Mouse (Mus musculus) CH12.LX (cell line): ENCODE measurements around the gene Acaa1a. TPM values are rescaled to one million over a fixed set of nuclear protein-coding genes. Genes with fewer than 3 reads are reported as not detected.

Source experiments
- DNase-seq: peaks from one replicate; pipeline ENCODE4 v3.0.0-alpha.2; 2013; ENCODE audit errors: extremely low read depth
- H3K27ac ChIP-seq: 2 replicates; pipeline ENCODE4 v1.5.1; 2012; ENCODE audit warnings: low read depth, mild to moderate bottlenecking, control low read depth, moderate library complexity; ENCODE audit not compliant: insufficient read depth
- H3K27me3 ChIP-seq: replicated peaks from 2 replicates; pipeline ENCODE3; 2012; ENCODE audit warnings: inconsistent platforms
- H3K36me3 ChIP-seq, 2 experiments: replicated peaks in 1 of 2; 2 replicates each; pipeline versions ENCODE3 to v1.6.1; 2012; ENCODE audit warnings: inconsistent platforms in 1 of 2, low read length in 1 of 2, mild to moderate bottlenecking in 1 of 2, mixed read lengths in 1 of 2, moderate library complexity in 1 of 2; ENCODE audit not compliant: control insufficient read depth in 1 of 2, insufficient read depth in 1 of 2
- H3K4me1 ChIP-seq, 2 experiments: 2 replicates each; pipeline ENCODE4 v1.6.1; 2012; ENCODE audit warnings: inconsistent platforms in 1 of 2, moderate library complexity in 1 of 2; ENCODE audit not compliant: insufficient read depth in 2 of 2, control insufficient read depth in 1 of 2
- H3K4me2 ChIP-seq: 2 replicates; pipeline ENCODE4 v1.6.1; 2012; ENCODE audit warnings: low read depth, mild to moderate bottlenecking, control low read depth; ENCODE audit not compliant: poor library complexity, insufficient read depth, severe bottlenecking
- H3K4me3 ChIP-seq, 3 experiments: fragments of 150-350 bp in 1 of 3; sonication (generic) in 1 of 3; replicated peaks in 1 of 3; 2 replicates each; pipeline versions ENCODE3 to v1.5.1; 2011 to 2012; ENCODE audit warnings: low read depth in 2 of 3, low read length in 2 of 3, mild to moderate bottlenecking in 2 of 3, moderate library complexity in 2 of 3, control low read depth in 1 of 3, improper control_type of control experiment in 1 of 3, inconsistent platforms in 1 of 3, mixed read lengths in 1 of 3; ENCODE audit not compliant: poor library complexity in 1 of 3
- H3K79me2 ChIP-seq: replicated peaks from 2 replicates; pipeline ENCODE4 v1.6.1; 2012; ENCODE audit warnings: mild to moderate bottlenecking, moderate library complexity; ENCODE audit not compliant: control insufficient read depth, poor library complexity, insufficient read depth, severe bottlenecking; ENCODE audit errors: extremely low read depth
- H3K9ac ChIP-seq: 2 replicates; pipeline ENCODE4 v1.6.1; 2012; ENCODE audit warnings: low read depth, mild to moderate bottlenecking, control low read depth, moderate library complexity; ENCODE audit not compliant: insufficient read depth
- H3K9me3 ChIP-seq: replicated peaks from 2 replicates; pipeline ENCODE3; 2012; ENCODE audit warnings: low read length, inconsistent platforms, mixed read lengths
- BHLHE40 ChIP-seq: IDR thresholded peaks from 2 replicates; pipeline ENCODE4 v1.6.1; 2011; ENCODE audit warnings: mild to moderate bottlenecking, low read depth, low read length, improper control_type of control experiment
- CHD1 ChIP-seq: IDR thresholded peaks from 2 replicates; pipeline ENCODE4 v1.6.1; 2012; ENCODE audit warnings: low read depth, low read length, improper control_type of control experiment, inconsistent platforms
- CTCF ChIP-seq, 2 experiments: IDR thresholded peaks in 1 of 2; conservative IDR thresholded peaks in 1 of 2; 2 replicates each; pipeline ENCODE4 v1.5.1; 2011 to 2012; ENCODE audit warnings: low read depth in 2 of 2, low read length in 2 of 2, improper control_type of control experiment in 1 of 2, inconsistent platforms in 1 of 2, mild to moderate bottlenecking in 1 of 2, moderate library complexity in 1 of 2
- E2F4 ChIP-seq: IDR thresholded peaks from 2 replicates; pipeline ENCODE4 v1.6.1; 2011; ENCODE audit warnings: low read depth, low read length, improper control_type of control experiment; ENCODE audit not compliant: insufficient replicate concordance
- ELF1 ChIP-seq: IDR thresholded peaks from 2 replicates; pipeline ENCODE4 v1.6.1; 2014; ENCODE audit warnings: low read depth, mild to moderate bottlenecking, inconsistent platforms, low read length, improper control_type of control experiment
- EP300 ChIP-seq: IDR thresholded peaks from 2 replicates; pipeline ENCODE4 v1.6.1; 2011; ENCODE audit warnings: low read length, improper control_type of control experiment
- HCFC1 ChIP-seq: IDR thresholded peaks from 2 replicates; pipeline ENCODE4 v1.6.1; 2012; ENCODE audit warnings: low read depth, mild to moderate bottlenecking, inconsistent platforms, low read length, improper control_type of control experiment
- IRF4 ChIP-seq: IDR thresholded peaks from 2 replicates; pipeline ENCODE4 v1.6.1; 2014; ENCODE audit warnings: low read depth, mild to moderate bottlenecking, inconsistent platforms, low read length, improper control_type of control experiment
- JUN ChIP-seq: IDR thresholded peaks from 2 replicates; pipeline ENCODE4 v1.6.1; 2011; ENCODE audit warnings: low read depth, mild to moderate bottlenecking, low read length, improper control_type of control experiment, moderate library complexity; ENCODE audit not compliant: insufficient read depth
- MAFK ChIP-seq: IDR thresholded peaks from 2 replicates; pipeline ENCODE4 v1.6.1; 2011; ENCODE audit warnings: low read length, improper control_type of control experiment; ENCODE audit not compliant: insufficient replicate concordance
- MAX ChIP-seq: IDR thresholded peaks from 2 replicates; pipeline ENCODE4 v1.6.1; 2011; ENCODE audit warnings: low read length, improper control_type of control experiment
- MAZ ChIP-seq: IDR thresholded peaks from 2 replicates; pipeline ENCODE4 v1.6.1; 2012; ENCODE audit warnings: low read depth, mild to moderate bottlenecking, inconsistent platforms, low read length, improper control_type of control experiment, moderate library complexity
- MXI1 ChIP-seq: IDR thresholded peaks from 2 replicates; pipeline ENCODE4 v1.6.1; 2011; ENCODE audit warnings: mild to moderate bottlenecking, low read depth, low read length, improper control_type of control experiment
- NELFE ChIP-seq: IDR thresholded peaks from 2 replicates; pipeline ENCODE4 v1.6.1; 2011; ENCODE audit warnings: low read depth, low read length, improper control_type of control experiment
- PAX5 ChIP-seq: IDR thresholded peaks from 2 replicates; pipeline ENCODE4 v1.6.1; 2012; ENCODE audit warnings: low read length, inconsistent platforms, mixed read lengths
- POLR2A ChIP-seq: IDR thresholded peaks from 2 replicates; pipeline ENCODE4 v1.6.1; 2011; ENCODE audit warnings: low read depth, mild to moderate bottlenecking, improper control_type of control experiment, low read length
- POLR2AphosphoS2 ChIP-seq: IDR thresholded peaks from 2 replicates; pipeline ENCODE4 v1.6.1; 2011; ENCODE audit warnings: low read depth, low read length, improper control_type of control experiment
- RAD21 ChIP-seq: IDR thresholded peaks from 2 replicates; pipeline ENCODE4 v1.6.1; 2011; ENCODE audit warnings: low read depth, mild to moderate bottlenecking, low read length, improper control_type of control experiment, moderate library complexity
- RCOR1 ChIP-seq: conservative IDR thresholded peaks from 2 replicates; pipeline ENCODE4 v1.6.1; 2012; ENCODE audit warnings: low read depth, mild to moderate bottlenecking, inconsistent platforms, low read length, improper control_type of control experiment
- SIN3A ChIP-seq: IDR thresholded peaks from 2 replicates; pipeline ENCODE4 v1.6.1; 2012; ENCODE audit warnings: low read length, improper control_type of control experiment, inconsistent platforms
- SMC3 ChIP-seq: IDR thresholded peaks from 2 replicates; pipeline ENCODE4 v1.6.1; 2011; ENCODE audit warnings: low read depth, low read length, improper control_type of control experiment
- ZC3H11A ChIP-seq: IDR thresholded peaks from 2 replicates; pipeline ENCODE4 v1.6.1; 2012; ENCODE audit warnings: low read depth, mild to moderate bottlenecking, inconsistent platforms, low read length, improper control_type of control experiment
- ZNF384 ChIP-seq: IDR thresholded peaks from 2 replicates; pipeline ENCODE4 v1.6.1; 2012; ENCODE audit warnings: low read depth, low read length, improper control_type of control experiment, inconsistent platforms
- dilution Hi-C: fragments of 300-500 bp; cut with MboI; formaldehyde crosslinking; loops from 2 replicates; pipeline ENCODE4 v1.14.3; 2020; ENCODE audit warnings: low sequenced_read_pairs; ENCODE audit not compliant: extremely low pct_unique_long_range_greater_than_20kb, extremely low pct_ligation_motif_present
- in situ Hi-C: fragments of 300-500 bp; cut with MboI; formaldehyde crosslinking; loops from 3 replicates; pipeline ENCODE4 v1.14.3; 2019; ENCODE audit warnings: low sequenced_read_pairs, low pct_ligation_motif_present, low pct_unique_long_range_greater_than_20kb, mixed read lengths
- polyA plus RNA-seq: library from polyadenylated mRNA; unstranded; fragments of >175 nt; gene quantifications from 2 replicates; pipeline ENCODE4 v1.2.1, GENCODE M21; 2012; ENCODE audit warnings: low read depth; ENCODE audit not compliant: insufficient read length
- total RNA-seq, 2 experiments: library from RNA; depleted of rRNA; stranded (reverse); fragments of 300-350 nt in 1 of 2; fragments of >200 nt in 1 of 2; gene quantifications; 2 replicates each; pipeline ENCODE4 v1.2.3; 2012 to 2014

Acaa1a gene
- total and polyA plus RNA-seq, 3 experiments = 22.4 to 57.8 (median 24.4) TPM

DNA sequence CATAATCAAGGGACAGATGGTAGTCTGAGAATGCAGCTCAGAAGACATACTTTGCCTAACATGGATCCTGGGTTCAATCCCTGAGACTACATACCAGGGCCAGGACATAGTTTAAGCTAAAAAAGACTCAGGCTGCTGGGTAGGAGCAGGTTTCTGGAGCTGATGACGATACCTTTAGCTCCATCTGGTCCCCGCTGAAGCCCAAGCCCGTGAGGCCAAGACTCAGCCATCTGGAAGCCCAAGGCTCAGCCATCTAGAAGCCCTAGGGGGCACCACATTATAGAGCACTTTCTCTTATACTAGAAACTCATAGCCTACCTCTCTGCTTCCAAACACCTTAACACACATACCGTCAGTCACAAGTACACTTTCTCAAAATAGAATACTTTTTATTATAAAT, 3.9 kb upstream of the Acaa1a start:
- H3K4me1 ChIP-seq = peaks cover 2 to 38% of the 10 kb centered on the region in 2 experiments; a peak in 3 of 4 replicates
- H3K36me3 ChIP-seq = peaks cover 18 to 37% of the 10 kb centered on the region in 2 experiments
- no peaks in the 10 kb centered on the region; the same call in 1 of the 2 replicates for H3K79me2 ChIP-seq
- dilution Hi-C loops = no loop called here
- no peak overlapping the region for H3K4me2 ChIP-seq
- in situ Hi-C loops = no loop called here
- no peak overlapping the region for H3K27ac ChIP-seq
- DNase-seq = no peak
- no peak overlapping the region for H3K9ac ChIP-seq
- H3K9me3 ChIP-seq = no peaks in the 10 kb centered on the region
- no peak overlapping the region for H3K4me3 ChIP-seq
- no peaks in the 10 kb centered on the region for H3K27me3 ChIP-seq
- TF ChIP-seq JUN = no peak
- no peak for TF ChIP-seq E2F4
- TF ChIP-seq NELFE = no peak
- no peak for TF ChIP-seq SMC3
- TF ChIP-seq ZC3H11A = no peak
- no peak for TF ChIP-seq BHLHE40
- TF ChIP-seq POLR2A = no peak
- no peak for TF ChIP-seq POLR2AphosphoS2
- no peak for TF ChIP-seq HCFC1
- TF ChIP-seq EP300 = no peak
- no peak for TF ChIP-seq RCOR1
- TF ChIP-seq CHD1 = no peak
- no peak for TF ChIP-seq IRF4
- TF ChIP-seq ZNF384 = no peak
- no peak for TF ChIP-seq ELF1
- no peak for TF ChIP-seq MAFK
- no peak for TF ChIP-seq PAX5
- no peak for TF ChIP-seq MXI1

DNA sequence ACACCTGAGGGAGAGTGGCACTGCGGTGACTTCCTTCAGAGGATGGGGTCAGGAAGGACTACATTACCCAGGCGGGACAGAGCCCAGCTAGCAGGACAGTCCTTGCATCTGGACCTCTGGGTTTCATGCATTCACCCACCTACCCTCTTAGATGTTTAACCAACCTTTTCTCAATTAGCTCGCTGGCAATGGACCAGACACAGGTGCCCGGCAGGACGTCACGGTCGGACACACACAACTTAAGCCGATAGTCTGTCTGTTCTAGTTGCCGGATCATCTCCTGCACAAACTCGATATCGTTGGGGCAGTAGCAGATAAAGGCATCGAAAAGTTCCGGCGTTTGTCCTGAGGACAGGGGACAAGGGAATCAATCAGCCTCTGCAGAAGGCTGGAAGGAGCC, 1.6 kb upstream of the Acaa1a start:
- TF ChIP-seq SIN3A (no peak), MAZ (no peak), ZNF384 (no peak), RAD21 (no peak), PAX5 (no peak), MAX (no peak), CTCF (conservative IDR thresholded peaks at IDR 0.05 in 1 of 2, IDR thresholded peaks at IDR 0.05 in 1 of 2; ENCODE audit: low read depth in 2 of 2, low read length in 2 of 2) (no peak), SMC3 (no peak)
- in situ Hi-C loops (no loop called here), dilution Hi-C loops (no loop called here)
- no peak overlapping the region for H3K4me2 ChIP-seq
- no peak overlapping the region for H3K9ac ChIP-seq
- no peaks in the 10 kb centered on the region for H3K9me3 ChIP-seq
- H3K36me3 ChIP-seq = peaks cover 18 to 40% of the 10 kb centered on the region in 2 experiments
- no peak overlapping the region for H3K27ac ChIP-seq
- peaks cover 6 to 37% of the 10 kb centered on the region in 2 experiments for H3K4me1 ChIP-seq
- no peak overlapping the region for H3K4me3 ChIP-seq
- no peak for DNase-seq
- no peaks in the 10 kb centered on the region for H3K27me3 ChIP-seq
- H3K79me2 ChIP-seq = peaks cover 5% of the 10 kb centered on the region; the same call in 1 of the 2 replicates
